Mouse (Mus musculus): ENCODE measurements at regions not wholly inside any gene's neighbourhood (a gene's known extent, or its start where the extent isn't known, plus 50 kb on each side); places are given as distances from the start of the nearest gene placed in this dataset.

- intact Hi-C loops (cut with DNase I), result loop anchor here (2.0 to 5.0 kb wide), 3 partner anchors 63 to 157 kb away; partner anchors contain the start of gene Efnb1
Measured at GRCm38 (mm10) chrX:99293967-99294366, 158.0 kb downstream of the Efnb1 start.

GRCm38 (mm10) chrX:99292758-99293157, 156.8 kb downstream of the Efnb1 start:
- intact Hi-C loops (cut with DNase I), result loop anchor here (2.0 to 5.0 kb wide), 3 partner anchors 65 to 156 kb away; partner anchors contain the start of gene Efnb1

More at GRCm38 (mm10) chrX:99293967-99294366, 158.0 kb downstream of the Efnb1 start:
- no peak for DNase-seq

GRCm38 (mm10) chrX:99291965-99292364, 156.0 kb downstream of the Efnb1 start:
- intact Hi-C loops (cut with DNase I), result loop anchor here (2.0 to 5.0 kb wide), 3 partner anchors 65 to 155 kb away; partner anchors contain the start of gene Efnb1
- no peak for DNase-seq

More at GRCm38 (mm10) chrX:99292758-99293157, 156.8 kb downstream of the Efnb1 start:
- DNase-seq, result peak; percentile 30 to 47

- DNase-seq, result peak; percentile 64 to 71
- intact Hi-C loops (cut with DNase I), result loop anchor here (5.0 kb wide), 1 partner anchor 66 kb away; no protein-coding TSS in a partner anchor
Measured at GRCm38 (mm10) chrX:99291423-99291963, 155.6 kb downstream of the Efnb1 start.

GRCm38 (mm10) chrX:99287988-99288387, 152.1 kb downstream of the Efnb1 start:
- DNase-seq, result no peak
- intact Hi-C loops (cut with DNase I), result loop anchor here (5.0 to 10.0 kb wide), 2 partner anchors 71 to 367 kb away; no protein-coding TSS in a partner anchor

GRCm38 (mm10) chrX:99286876-99287275, 150.9 kb downstream of the Efnb1 start:
- intact Hi-C loops (cut with DNase I), result loop anchor here (5.0 to 10.0 kb wide), 2 partner anchors 70 to 368 kb away; no protein-coding TSS in a partner anchor
- peak in 1 of 2 experiments; percentile 53 for DNase-seq

- DNase-seq, result peak; percentile 76 to 77
- intact Hi-C loops (cut with DNase I), result loop anchor here (5.0 to 10.0 kb wide), 2 partner anchors 68 to 369 kb away; no protein-coding TSS in a partner anchor
Measured at GRCm38 (mm10) chrX:99285611-99286010, 149.7 kb downstream of the Efnb1 start.

- no peak for DNase-seq
- intact Hi-C loops (cut with DNase I), result loop anchor here (10.0 kb wide), 1 partner anchor 374 kb away; no protein-coding TSS in a partner anchor
Measured at GRCm38 (mm10) chrX:99280991-99281390, 145.1 kb downstream of the Efnb1 start.

- intact Hi-C loops (cut with DNase I), result loop anchor here (10.0 kb wide), 1 partner anchor 374 kb away; no protein-coding TSS in a partner anchor
- DNase-seq, result no peak
Measured at GRCm38 (mm10) chrX:99280543-99280942, 144.6 kb downstream of the Efnb1 start.

GRCm38 (mm10) chrX:99275536-99275935, 139.6 kb downstream of the Efnb1 start:
- no peak for DNase-seq
- intact Hi-C loops (cut with DNase I), result loop anchor here (5.0 kb wide), 1 partner anchor 147 kb away; no protein-coding TSS in a partner anchor

GRCm38 (mm10) chrX:99271908-99272307, 136.0 kb downstream of the Efnb1 start:
- DNase-seq, result no peak
- intact Hi-C loops (cut with DNase I), result no loop called here

GRCm38 (mm10) chrX:99249038-99249607, 113.2 kb downstream of the Efnb1 start:
- intact Hi-C loops (cut with DNase I), result no loop called here
- DNase-seq, result no peak

GRCm38 (mm10) chrX:99248181-99248580, 112.3 kb downstream of the Efnb1 start:
- DNase-seq, result no peak
- intact Hi-C loops (cut with DNase I), result no loop called here

GRCm38 (mm10) chrX:99246704-99247103, 110.8 kb downstream of the Efnb1 start:
- no peak for DNase-seq
- intact Hi-C loops (cut with DNase I), result no loop called here

GRCm38 (mm10) chrX:99246051-99246450, 110.1 kb downstream of the Efnb1 start:
- DNase-seq, result no peak
- intact Hi-C loops (cut with DNase I), result no loop called here

GRCm38 (mm10) chrX:99245541-99245940, 109.6 kb downstream of the Efnb1 start:
- DNase-seq, result no peak
- intact Hi-C loops (cut with DNase I), result no loop called here

- no peak for DNase-seq
- intact Hi-C loops (cut with DNase I), result no loop called here
Measured at GRCm38 (mm10) chrX:99243251-99243650, 107.3 kb downstream of the Efnb1 start.

GRCm38 (mm10) chrX:99241684-99242118, 105.8 kb downstream of the Efnb1 start:
- intact Hi-C loops (cut with DNase I), result no loop called here
- DNase-seq, result no peak

- DNase-seq, result no peak
- intact Hi-C loops (cut with DNase I), result no loop called here
Measured at GRCm38 (mm10) chrX:99233035-99233434, 97.1 kb downstream of the Efnb1 start.

GRCm38 (mm10) chrX:99232331-99232730, 96.4 kb downstream of the Efnb1 start:
- intact Hi-C loops (cut with DNase I), result no loop called here
- no peak for DNase-seq

GRCm38 (mm10) chrX:99225111-99225752, 89.3 kb downstream of the Efnb1 start:
- peak; percentile 28 to 49 for DNase-seq
- intact Hi-C loops (cut with DNase I), result no loop called here

Measured in heart, postnatal 10 days (tissue).